ENCODE assay signal across 2 mouse cellular contexts in the genomic region with DNA sequence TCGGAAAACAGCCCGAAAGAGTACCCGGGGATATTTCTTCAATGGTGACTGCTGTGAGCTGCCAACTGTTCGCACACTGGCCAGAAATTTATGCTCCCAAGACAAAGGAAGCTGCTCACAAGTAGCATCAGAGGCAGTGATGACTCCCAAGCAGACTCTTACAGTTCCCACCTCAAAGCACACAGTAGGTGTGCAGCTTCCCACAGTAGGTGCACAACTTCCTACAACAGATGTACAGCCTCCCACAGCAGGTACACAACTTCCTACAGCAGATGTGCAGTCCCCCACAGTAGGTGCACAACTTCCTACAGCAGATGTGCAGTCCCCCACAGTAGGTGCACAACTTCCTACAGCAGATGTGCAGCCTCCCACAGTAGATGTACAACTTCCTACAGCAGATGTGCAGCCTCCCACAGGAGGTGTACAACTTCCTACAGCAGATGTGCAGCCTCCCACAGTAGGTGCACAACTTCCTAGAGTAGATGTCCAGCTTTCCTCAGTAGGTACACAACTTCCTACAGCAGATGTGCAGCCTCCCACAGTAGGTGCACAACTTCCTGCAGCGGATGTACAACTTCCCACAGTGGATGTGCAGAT.
A peak's percentile ranks its signal among the peaks of the same experiment; 100 is the strongest.
TF ChIP-seq lines count a peak whose summit lies in the region.

No protein-coding gene starts in this region.

TF ChIP-seq in CH12.LX, 34 proteins besides CTCF, POLR2A, EP300 and RAD21:
- TF ChIP-seq JUND (conservative IDR thresholded peaks at IDR 0.05; ENCODE audit: low read depth, low read length): no peak
- TF ChIP-seq SMC3 (IDR thresholded peaks at IDR 0.05; ENCODE audit: low read depth, low read length): no peak
- TF ChIP-seq ZKSCAN1 (IDR thresholded peaks at IDR 0.05; ENCODE audit: borderline replicate concordance, low read depth, low read length): peak; percentile 72

TF ChIP-seq in MEL, 35 proteins besides CTCF, POLR2A, EP300 and RAD21:
- peak; percentile 98 for TF ChIP-seq ZKSCAN1 (IDR thresholded peaks at IDR 0.05; ENCODE audit: low read depth, low read length)
- no peak for TF ChIP-seq POLR2AphosphoS2 (IDR thresholded peaks at IDR 0.05; ENCODE audit: low read length)
- no peak for TF ChIP-seq ETS1 (IDR thresholded peaks at IDR 0.05; ENCODE audit: low read depth, low read length)
